Mouse (Mus musculus): ENCODE results near the gene Ric8a. TPM values are rescaled to one million over a fixed set of nuclear protein-coding genes. Genes with fewer than 3 reads are reported as not detected.

Ric8a gene
- 69.2 and 76.6 TPM in 2 replicates for polyA plus RNA-seq (2016; fragmentation: Nextera tagmentation; extraction: Ambion mirVana)

DNA sequence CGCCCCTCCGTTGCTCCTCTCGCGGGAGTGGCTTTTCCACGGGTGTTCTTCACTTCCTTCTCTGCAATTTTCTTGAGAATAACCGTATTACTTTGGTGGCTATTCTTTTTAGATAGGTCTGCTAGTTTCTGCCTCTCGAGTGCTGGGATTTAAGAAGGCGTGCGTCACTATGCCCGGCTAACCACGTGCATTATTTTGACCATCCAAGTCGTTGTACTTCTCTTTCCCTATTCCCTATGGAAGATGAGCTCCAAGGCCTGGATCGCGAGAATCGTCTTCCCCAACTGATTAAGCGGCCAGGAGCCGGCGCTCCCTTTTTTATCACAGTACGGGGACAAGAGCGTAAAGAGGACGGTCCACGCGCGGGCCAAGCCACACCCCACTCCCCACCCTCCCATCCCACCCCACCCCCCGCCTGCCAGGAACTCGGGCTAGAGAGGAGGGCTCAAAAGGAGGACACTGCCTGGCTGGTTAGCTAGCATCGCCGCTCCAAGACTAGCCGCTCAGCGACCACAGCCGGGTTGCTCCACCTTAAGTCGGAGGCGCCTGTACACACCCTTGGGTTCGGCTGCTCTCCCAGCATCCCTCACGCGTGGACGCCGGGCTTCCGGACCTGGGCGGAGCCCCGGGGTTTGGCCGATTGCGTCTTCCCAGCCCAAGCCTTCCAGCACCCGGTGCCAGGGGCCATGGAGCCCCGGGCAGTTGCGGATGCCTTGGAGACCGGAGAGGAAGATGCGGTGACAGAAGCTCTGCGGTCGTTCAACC is at the start of gene Ric8a:
TSS of gene Ric8a (plus strand) at position 173 of the 765 bp plus-strand sequence.
- Histone ChIP-seq H3K27me3 (no peaks in the 10 kb centered on the region), H3K27ac (peak within 1 kb of the TSS; percentile 87), H3K36me3 (peaks cover 57% of the 10 kb centered on the region), H3K9ac (peak within 1 kb of the TSS; percentile 89), H3K4me2 (replicated peaks) (peak within 1 kb of the TSS; percentile 99), H3K9me3 (no peaks in the 10 kb centered on the region), H3K4me1 (peaks cover 21% of the 10 kb centered on the region), H3K4me3 (peak within 1 kb of the TSS; percentile 75)
- under 1% methylated on average over 49 of the region's 50 CpGs for WGBS
- peak; percentile 74 for ATAC-seq (ENCODE audit: insufficient number of reproducible peaks, insufficient read depth, low FRiP score, low TSS enrichment)

DNA sequence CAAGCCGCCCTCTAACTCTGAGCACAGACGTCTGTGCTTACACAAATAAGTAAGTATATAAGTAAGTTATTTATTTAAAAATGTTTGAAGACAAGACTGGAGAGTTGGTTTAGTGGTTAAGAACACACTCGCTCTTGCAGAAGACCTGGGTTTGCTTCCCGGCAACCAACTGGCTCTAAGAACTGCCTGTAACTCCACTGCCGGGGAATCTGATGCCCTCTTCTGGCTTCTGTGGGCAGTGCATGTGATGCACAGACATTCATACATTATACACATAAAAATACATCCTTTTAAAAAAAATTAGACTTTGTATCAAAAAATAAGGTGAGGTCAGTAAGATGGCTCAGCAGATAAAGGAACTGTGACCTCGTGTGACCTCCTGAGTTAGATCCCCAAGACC is 46.3 kb upstream of the Ric8a start:
- H3K4me3 ChIP-seq: no peak overlapping the region
- 88% methylated on average over 6 of the region's 6 CpGs for whole genome bisulfite sequencing
- H3K4me1 ChIP-seq: no peaks in the 10 kb centered on the region
- H3K9ac ChIP-seq: no peak overlapping the region
- ATAC-seq (ENCODE audit: insufficient number of reproducible peaks, insufficient read depth, low FRiP score, low TSS enrichment): no peak
- no peaks in the 10 kb centered on the region for H3K9me3 ChIP-seq
- peaks cover 14% of the 10 kb centered on the region for H3K36me3 ChIP-seq
- H3K4me2 ChIP-seq (replicated peaks): no peak overlapping the region
- H3K27me3 ChIP-seq: no peaks in the 10 kb centered on the region
- no peak overlapping the region for H3K27ac ChIP-seq

- peaks cover 14% of the 10 kb centered on the region for H3K36me3 ChIP-seq
- no peak overlapping the region for H3K9ac ChIP-seq
- ATAC-seq (ENCODE audit: insufficient number of reproducible peaks, insufficient read depth, low FRiP score, low TSS enrichment): no peak
- no peak overlapping the region for H3K4me3 ChIP-seq
- H3K4me1 ChIP-seq: no peaks in the 10 kb centered on the region
- H3K4me2 ChIP-seq (replicated peaks): no peak overlapping the region
- 90% methylated on average over 13 of the region's 13 CpGs for WGBS
- no peak overlapping the region for H3K27ac ChIP-seq
- H3K27me3 ChIP-seq: no peaks in the 10 kb centered on the region
- no peaks in the 10 kb centered on the region for H3K9me3 ChIP-seq
Observed at GRCm38 (mm10) chr7:140811714-140812113, 45.0 kb upstream of the Ric8a start.

DNA sequence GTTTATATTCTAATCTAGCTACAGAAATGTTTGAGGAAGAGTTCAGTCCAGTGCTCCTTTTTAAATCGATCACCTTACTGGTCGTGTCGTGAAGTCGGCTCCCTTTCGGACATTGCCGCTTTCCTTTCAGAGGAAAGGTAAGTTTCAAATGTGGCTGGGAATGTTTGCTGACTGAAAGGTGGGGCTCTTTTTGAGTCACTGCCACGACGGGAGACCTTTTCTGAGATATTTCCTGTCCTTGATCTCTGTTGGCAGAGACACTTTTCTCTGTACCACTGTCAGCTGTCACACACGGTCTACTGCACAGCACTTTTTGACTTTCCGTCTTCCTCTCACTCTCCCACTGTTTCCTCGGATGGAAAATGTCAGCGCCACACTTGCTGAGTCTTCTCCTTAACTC is 43.9 kb upstream of the Ric8a start:
- no peak overlapping the region for H3K4me2 ChIP-seq (replicated peaks)
- no peak overlapping the region for H3K4me3 ChIP-seq
- H3K9me3 ChIP-seq: no peaks in the 10 kb centered on the region
- H3K36me3 ChIP-seq: peaks cover 14% of the 10 kb centered on the region
- no peaks in the 10 kb centered on the region for H3K4me1 ChIP-seq
- H3K9ac ChIP-seq: no peak overlapping the region
- ATAC-seq (ENCODE audit: insufficient number of reproducible peaks, insufficient read depth, low FRiP score, low TSS enrichment): no peak
- H3K27ac ChIP-seq: no peak overlapping the region
- WGBS: 87% methylated on average over 12 of the region's 12 CpGs
- no peaks in the 10 kb centered on the region for H3K27me3 ChIP-seq

- Histone ChIP-seq H3K36me3 (no peaks in the 10 kb centered on the region), H3K4me2 (replicated peaks) (no peak overlapping the region), H3K27me3 (no peaks in the 10 kb centered on the region), H3K9me3 (no peaks in the 10 kb centered on the region), H3K27ac (no peak overlapping the region), H3K9ac (no peak overlapping the region), H3K4me1 (peaks cover 3% of the 10 kb centered on the region; the same call in 1 of the 2 replicates), H3K4me3 (no peak overlapping the region)
- ATAC-seq (ENCODE audit: insufficient number of reproducible peaks, insufficient read depth, low FRiP score, low TSS enrichment): no peak
- WGBS: 80% methylated on average over 4 of the region's 4 CpGs
Observed at GRCm38 (mm10) chr7:140820173-140820572, 36.6 kb upstream of the Ric8a start.

DNA sequence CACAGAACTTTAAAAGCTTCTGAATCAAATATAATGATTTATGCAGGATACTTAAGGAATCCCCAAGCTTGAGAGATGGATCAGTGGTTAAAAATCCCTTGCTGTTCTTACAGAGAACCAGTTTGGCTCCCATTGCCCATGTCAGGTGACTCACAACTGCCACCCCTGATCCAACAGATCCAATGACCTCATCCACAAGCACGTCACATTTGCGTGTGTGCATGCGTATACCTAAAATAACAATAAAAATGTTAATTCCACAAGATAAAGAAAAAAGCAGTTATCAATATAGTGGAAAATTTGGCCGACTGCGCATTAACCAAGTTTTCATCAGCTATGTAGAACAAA is 35.5 kb upstream of the Ric8a start:
- Histone ChIP-seq H3K4me2 (replicated peaks) (peak overlapping the region; percentile 79), H3K4me1 (peaks cover 3% of the 10 kb centered on the region; the same call in 1 of the 2 replicates), H3K9me3 (no peaks in the 10 kb centered on the region), H3K27me3 (no peaks in the 10 kb centered on the region), H3K9ac (no peak overlapping the region), H3K36me3 (no peaks in the 10 kb centered on the region), H3K27ac (no peak overlapping the region), H3K4me3 (peak overlapping the region; percentile 55)
- WGBS: 54% methylated on average over 5 of the region's 5 CpGs
- no peak for ATAC-seq (ENCODE audit: insufficient number of reproducible peaks, insufficient read depth, low FRiP score, low TSS enrichment)

- H3K36me3 ChIP-seq: no peaks in the 10 kb centered on the region
- H3K9me3 ChIP-seq: no peaks in the 10 kb centered on the region
- peak within 1 kb of the TSS; percentile 59 for H3K9ac ChIP-seq
- 3% methylated on average over 21 of the region's 21 CpGs for WGBS
- no peaks in the 10 kb centered on the region for H3K27me3 ChIP-seq
- peak; percentile 84 for ATAC-seq (ENCODE audit: insufficient number of reproducible peaks, insufficient read depth, low FRiP score, low TSS enrichment)
- H3K4me2 ChIP-seq (replicated peaks): peak within 1 kb of the TSS; percentile 79
- no peak within 1 kb of the TSS for H3K27ac ChIP-seq
- peaks cover 3% of the 10 kb centered on the region; the same call in 1 of the 2 replicates for H3K4me1 ChIP-seq
- H3K4me3 ChIP-seq: peak within 1 kb of the TSS; percentile 55
Observed at GRCm38 (mm10) chr7:140821653-140822329, 35.0 kb upstream of the Ric8a start, which contains the start of gene Zfp941. Gene Zfp941 (minus strand): TSS chr7:140822178.

DNA sequence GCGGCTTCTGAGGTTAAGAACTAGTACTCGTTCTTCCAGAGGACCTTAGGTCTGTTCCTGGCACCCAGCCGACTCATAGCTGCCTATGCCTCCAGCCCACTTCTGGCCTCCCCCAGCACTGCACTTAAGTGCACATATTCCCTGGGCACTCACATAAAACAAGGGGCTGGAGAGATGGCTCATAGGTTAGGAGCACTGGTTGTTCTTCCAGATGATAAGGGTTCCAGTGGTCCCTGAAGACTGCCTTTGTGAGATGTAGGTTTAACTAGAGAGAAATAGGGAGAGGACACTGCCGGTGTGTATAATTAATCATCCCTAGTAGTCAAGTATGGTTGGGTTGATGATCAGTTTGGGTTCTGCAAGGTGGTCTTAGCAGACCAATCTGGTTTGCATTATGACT is 34.0 kb upstream of the Ric8a start:
- 91% methylated on average over 4 of the region's 4 CpGs for WGBS

GRCm38 (mm10) chr7:140828171-140828881 is 28.4 kb upstream of the Ric8a start:
- 45% methylated on average over 8 of the region's 8 CpGs for WGBS

More for the DNA sequence above, 34.0 kb upstream of the Ric8a start:
- Histone ChIP-seq H3K4me2 (replicated peaks) (no peak overlapping the region), H3K4me3 (no peak overlapping the region), H3K4me1 (peaks cover 3% of the 10 kb centered on the region; the same call in 1 of the 2 replicates), H3K36me3 (no peaks in the 10 kb centered on the region), H3K27me3 (no peaks in the 10 kb centered on the region), H3K9me3 (no peaks in the 10 kb centered on the region), H3K9ac (no peak overlapping the region), H3K27ac (no peak overlapping the region)
- no peak for ATAC-seq (ENCODE audit: insufficient number of reproducible peaks, insufficient read depth, low FRiP score, low TSS enrichment)

GRCm38 (mm10) chr7:140831447-140831846 is 25.3 kb upstream of the Ric8a start:
- 70% methylated on average over 6 of the region's 6 CpGs for WGBS
- no peaks in the 10 kb centered on the region for H3K36me3 ChIP-seq
- H3K4me1 ChIP-seq: no peaks in the 10 kb centered on the region
- H3K9ac ChIP-seq: no peak overlapping the region
- no peak overlapping the region for H3K4me3 ChIP-seq
- H3K4me2 ChIP-seq (replicated peaks): no peak overlapping the region
- no peaks in the 10 kb centered on the region for H3K9me3 ChIP-seq
- H3K27me3 ChIP-seq: no peaks in the 10 kb centered on the region
- no peak overlapping the region for H3K27ac ChIP-seq
- ATAC-seq (ENCODE audit: insufficient number of reproducible peaks, insufficient read depth, low FRiP score, low TSS enrichment): no peak

More at GRCm38 (mm10) chr7:140828171-140828881, 28.4 kb upstream of the Ric8a start:
- H3K9me3 ChIP-seq: no peaks in the 10 kb centered on the region
- no peak overlapping the region for H3K9ac ChIP-seq
- H3K4me2 ChIP-seq (replicated peaks): no peak overlapping the region
- no peaks in the 10 kb centered on the region for H3K4me1 ChIP-seq
- H3K36me3 ChIP-seq: no peaks in the 10 kb centered on the region
- H3K4me3 ChIP-seq: no peak overlapping the region
- H3K27me3 ChIP-seq: no peaks in the 10 kb centered on the region
- ATAC-seq (ENCODE audit: insufficient number of reproducible peaks, insufficient read depth, low FRiP score, low TSS enrichment): no peak
- no peak overlapping the region for H3K27ac ChIP-seq

DNA sequence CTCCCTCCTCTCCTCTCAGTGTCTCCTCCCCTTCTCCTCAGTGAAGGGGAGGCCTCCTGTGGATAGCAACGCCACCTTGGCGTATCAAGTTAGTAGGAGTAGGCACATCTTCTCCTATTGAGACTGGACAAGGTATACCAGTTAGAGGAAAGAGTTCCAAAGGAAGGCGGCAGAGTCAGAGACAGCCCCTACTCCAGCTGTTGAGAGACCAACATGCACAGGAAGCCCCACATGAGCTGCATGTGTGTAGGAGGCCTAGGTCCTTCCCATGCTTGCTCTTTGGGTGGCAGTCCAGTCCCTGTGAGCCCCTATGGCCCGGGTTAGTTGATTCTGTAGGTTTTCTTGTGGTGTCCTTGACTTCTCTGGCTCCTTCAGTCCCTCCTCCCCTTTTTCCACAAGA is 23.4 kb upstream of the Ric8a start:
- H3K27me3 ChIP-seq: no peaks in the 10 kb centered on the region
- H3K9me3 ChIP-seq: no peaks in the 10 kb centered on the region
- no peak overlapping the region for H3K4me3 ChIP-seq
- no peak overlapping the region for H3K27ac ChIP-seq
- H3K36me3 ChIP-seq: no peaks in the 10 kb centered on the region
- H3K9ac ChIP-seq: no peak overlapping the region
- H3K4me1 ChIP-seq: no peaks in the 10 kb centered on the region
- 79% methylated on average over 4 of the region's 4 CpGs for WGBS
- H3K4me2 ChIP-seq (replicated peaks): no peak overlapping the region
- ATAC-seq (ENCODE audit: insufficient number of reproducible peaks, insufficient read depth, low FRiP score, low TSS enrichment): no peak
